ENCODE assay signal across 15 mouse cellular contexts in genomic region chr15:30617932-30618331, GRCm38 (mm10).
DNase-seq lines count a peak whose midpoint lies in the region; ATAC-seq and TF ChIP-seq lines count a peak whose summit lies in the region.
"Had no signal": no experiment of that assay in that cellular context is flagged by ENCODE, and none has a peak within 500 bp of the region (broad histone marks: within the 10 kb centered on the region; RNA-seq: fewer than 3 reads in every experiment).

No protein-coding gene starts in this region.

- H3K4me2 ChIP-seq in forebrain, embryonic 14.5 days (ENCODE audit: low read length), result no peak overlapping the region
- H3K4me2 ChIP-seq in forebrain, embryonic 15.5 days (replicated peaks), result no peak overlapping the region
- no peak overlapping the region for H3K4me2 ChIP-seq in forebrain, postnatal 0 days (ENCODE audit: low read depth)
- H3K4me2 ChIP-seq in forebrain, embryonic 11.5 days (ENCODE audit: low read depth, low read length, severe bottlenecking), result no peak overlapping the region
- H3K4me2 ChIP-seq: embryonic facial prominence, embryonic 12.5 days had no signal

- DNase-seq in forebrain, embryonic 14.5 days (ENCODE audit: low spot score), result peak; percentile 39
- DNase-seq in forebrain, postnatal 0 days, result no peak
- no peak for DNase-seq in forebrain, embryonic 11.5 days (ENCODE audit: low spot score)
- no peak for DNase-seq in urinary bladder, postnatal 36 days (ENCODE audit: low spot score in 2 of 2)
- DNase-seq: adrenal gland, adult 2 months; adrenal gland, postnatal 10 days; adrenal gland, postnatal 25 days; cerebellum, adult 11-12 months; cerebellum, adult 2 months; cerebellum, adult 9-10 months; cerebellum, postnatal 10 days; cerebellum, postnatal 25 days had no signal

- H3K27ac ChIP-seq in forebrain, embryonic 14.5 days (ENCODE audit: low read depth, low read length), result no peak overlapping the region
- H3K27ac ChIP-seq in forebrain, embryonic 15.5 days (replicated peaks), result no peak overlapping the region
- H3K27ac ChIP-seq in forebrain, postnatal 0 days (ENCODE audit: low read depth, low read length), result no peak overlapping the region
- H3K27ac ChIP-seq in forebrain, embryonic 11.5 days (ENCODE audit: low read depth, low read length), result no peak overlapping the region
- H3K27ac ChIP-seq: embryonic facial prominence, embryonic 10.5 days; embryonic facial prominence, embryonic 12.5 days had no signal

- H3K9ac ChIP-seq in forebrain, embryonic 14.5 days (ENCODE audit: low read length), result no peak overlapping the region
- no peak overlapping the region for H3K9ac ChIP-seq in forebrain, embryonic 15.5 days (replicated peaks)
- H3K9ac ChIP-seq in forebrain, postnatal 0 days, result no peak overlapping the region
- no peak overlapping the region for H3K9ac ChIP-seq in forebrain, embryonic 11.5 days (ENCODE audit: low read length)
- H3K9ac ChIP-seq: embryonic facial prominence, embryonic 12.5 days had no signal

- no peak overlapping the region for H3K4me3 ChIP-seq in forebrain, embryonic 14.5 days (ENCODE audit: low read depth, low read length)
- H3K4me3 ChIP-seq in forebrain, embryonic 15.5 days, result no peak overlapping the region
- H3K4me3 ChIP-seq in forebrain, postnatal 0 days (ENCODE audit: low read depth, low read length), result no peak overlapping the region
- no peak overlapping the region for H3K4me3 ChIP-seq in forebrain, embryonic 11.5 days (ENCODE audit: low read depth, low read length)
- H3K4me3 ChIP-seq: embryonic facial prominence, embryonic 10.5 days; embryonic facial prominence, embryonic 12.5 days had no signal

- H3K9me3 ChIP-seq in forebrain, embryonic 14.5 days (replicated peaks; ENCODE audit: control insufficient read depth, low read length), result no peaks in the 10 kb centered on the region
- H3K9me3 ChIP-seq in forebrain, embryonic 15.5 days, result no peaks in the 10 kb centered on the region
- H3K9me3 ChIP-seq in forebrain, postnatal 0 days (ENCODE audit: low read length), result no peaks in the 10 kb centered on the region
- no peaks in the 10 kb centered on the region for H3K9me3 ChIP-seq in forebrain, embryonic 11.5 days (ENCODE audit: control insufficient read depth, low read length)
- H3K9me3 ChIP-seq: embryonic facial prominence, embryonic 10.5 days; embryonic facial prominence, embryonic 12.5 days had no signal

- TF ChIP-seq CTCF in forebrain, postnatal 0 days (IDR thresholded peaks at IDR 0.05; ENCODE audit: low read depth), result no peak

- peak; percentile 23; the same call in 1 of the 2 replicates for ATAC-seq in forebrain, embryonic 14.5 days
- ATAC-seq in forebrain, embryonic 15.5 days (replicated peaks), result no peak
- ATAC-seq in forebrain, postnatal 0 days, result peak; percentile 75; the same call in 1 of the 2 replicates
- ATAC-seq in forebrain, embryonic 11.5 days (replicated peaks; ENCODE audit: low FRiP score), result no peak

- 43% methylated on average over 2 of the region's 2 CpGs for WGBS in forebrain, embryonic 14.5 days
- WGBS in forebrain, embryonic 15.5 days, result 37% methylated on average over 2 of the region's 2 CpGs
- WGBS in forebrain, postnatal 0 days, result 28% methylated on average over 2 of the region's 2 CpGs
- WGBS in forebrain, embryonic 11.5 days, result 81% methylated on average over 2 of the region's 2 CpGs

- 0 out of 2 replicates have a peak, but pooled peaks cover 4% of the 10 kb centered on the region for H3K36me3 ChIP-seq in forebrain, embryonic 14.5 days (ENCODE audit: control insufficient read depth, insufficient read depth, low read length)
- no peaks in the 10 kb centered on the region for H3K36me3 ChIP-seq in forebrain, embryonic 15.5 days
- peaks cover 6% of the 10 kb centered on the region; the same call in 1 of the 2 replicates for H3K36me3 ChIP-seq in forebrain, postnatal 0 days (ENCODE audit: insufficient read depth)
- H3K36me3 ChIP-seq in forebrain, embryonic 11.5 days (ENCODE audit: control insufficient read depth, insufficient read depth, low read length), result no peaks in the 10 kb centered on the region
- H3K36me3 ChIP-seq: embryonic facial prominence, embryonic 10.5 days; embryonic facial prominence, embryonic 12.5 days had no signal

- H3K27me3 ChIP-seq in forebrain, embryonic 14.5 days (replicated peaks; ENCODE audit: control insufficient read depth, insufficient read depth, low read length), result no peaks in the 10 kb centered on the region
- H3K27me3 ChIP-seq in forebrain, embryonic 15.5 days, result no peaks in the 10 kb centered on the region
- no peaks in the 10 kb centered on the region for H3K27me3 ChIP-seq in forebrain, postnatal 0 days (ENCODE audit: insufficient read depth, low read length)
- no peaks in the 10 kb centered on the region for H3K27me3 ChIP-seq in forebrain, embryonic 11.5 days (ENCODE audit: control insufficient read depth, insufficient read depth, low read length)
- H3K27me3 ChIP-seq: embryonic facial prominence, embryonic 12.5 days had no signal

- H3K4me1 ChIP-seq in forebrain, embryonic 14.5 days (ENCODE audit: control insufficient read depth, insufficient read depth, low read length), result no peaks in the 10 kb centered on the region
- no peaks in the 10 kb centered on the region for H3K4me1 ChIP-seq in forebrain, embryonic 15.5 days
- no peaks in the 10 kb centered on the region for H3K4me1 ChIP-seq in forebrain, postnatal 0 days (ENCODE audit: insufficient read depth)
- H3K4me1 ChIP-seq in forebrain, embryonic 11.5 days (replicated peaks; ENCODE audit: control insufficient read depth, insufficient read depth, low read length), result no peaks in the 10 kb centered on the region
- H3K4me1 ChIP-seq: embryonic facial prominence, embryonic 10.5 days; embryonic facial prominence, embryonic 12.5 days had no signal

Comparison
In these comparisons a context has a peak if more than half of its experiments do, and no peak if none do; other contexts are left out.
1. ATAC-seq: peak in forebrain, embryonic 14.5 days (single experiment) and forebrain, postnatal 0 days (single experiment); none in forebrain, embryonic 15.5 days (single experiment) and forebrain, embryonic 11.5 days (single experiment).